Mouse (Mus musculus) lung, postnatal 0 days (tissue): ENCODE measurements around the gene Spred2.

ENCODE experiments used
- CTCF ChIP-seq: IDR thresholded peaks from 2 replicates; pipeline ENCODE4 v1.5.1; 2016; ENCODE audit warnings: antibody characterized with exemption, mild to moderate bottlenecking
- EP300 ChIP-seq: IDR thresholded peaks from 2 replicates; pipeline ENCODE4 v1.6.1; 2016; ENCODE audit warnings: antibody characterized with exemption, mild to moderate bottlenecking, control low read depth

DNA sequence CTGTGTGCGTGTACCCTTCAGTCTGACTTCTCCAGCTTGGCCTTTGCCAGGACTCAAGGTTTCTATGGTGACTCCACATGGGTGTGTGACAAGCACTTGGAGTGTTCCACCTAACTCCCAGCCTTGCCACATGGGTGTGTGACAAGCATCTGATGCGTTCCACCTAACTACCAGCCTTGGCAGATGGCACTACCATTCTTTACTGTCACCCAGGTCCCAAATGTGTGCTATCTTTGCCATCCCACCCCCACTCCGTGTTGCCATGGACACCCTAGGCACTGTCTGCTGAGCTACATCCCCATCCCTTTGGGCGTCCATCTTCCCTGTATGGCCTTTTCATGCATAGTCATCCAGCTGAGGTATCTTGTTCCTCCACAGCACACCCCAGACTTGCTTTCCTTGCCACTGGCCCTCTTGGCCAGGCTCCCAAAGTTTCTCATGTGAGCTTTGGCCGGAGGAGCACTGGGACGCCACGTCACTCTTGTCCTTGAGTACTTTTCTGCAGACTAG is 23.5 kb downstream of the Spred2 start:
- TF ChIP-seq CTCF: no peak
- no peak for TF ChIP-seq EP300
